Comparison of ENCODE assay signal across 22 mouse cellular contexts in genomic region chr11:8789186-8789585, GRCm38 (mm10).
DNase-seq lines count a peak whose midpoint lies in the region; ATAC-seq and TF ChIP-seq lines count a peak whose summit lies in the region.
"Had no signal": no experiment of that assay in that cellular context is flagged by ENCODE, and none has a peak within 500 bp of the region (broad histone marks: within the 10 kb centered on the region; RNA-seq: fewer than 3 reads in every experiment).

No protein-coding gene starts in this region.

- no peaks in the 10 kb centered on the region for H3K27me3 ChIP-seq in heart, embryonic 16.5 days (ENCODE audit: control insufficient read depth, insufficient read depth, low read length)
- no peaks in the 10 kb centered on the region for H3K27me3 ChIP-seq in midbrain, embryonic 11.5 days (ENCODE audit: control insufficient read depth, insufficient read depth, low read length)
- H3K27me3 ChIP-seq in midbrain, embryonic 16.5 days (ENCODE audit: control insufficient read depth, insufficient read depth, low read depth, low read length): no peaks in the 10 kb centered on the region
- no peaks in the 10 kb centered on the region for H3K27me3 ChIP-seq in limb, embryonic 12.5 days
- H3K27me3 ChIP-seq in stomach, postnatal 0 days (ENCODE audit: control insufficient read depth, insufficient read depth, low read length): no peaks in the 10 kb centered on the region
- H3K27me3 ChIP-seq: hindbrain, embryonic 15.5 days; midbrain, embryonic 12.5 days; neural tube, embryonic 12.5 days had no signal

- H3K9ac ChIP-seq in heart, embryonic 16.5 days (ENCODE audit: low read length): no peak overlapping the region
- H3K9ac ChIP-seq in midbrain, embryonic 11.5 days (ENCODE audit: low read length): no peak overlapping the region
- H3K9ac ChIP-seq in midbrain, embryonic 16.5 days (ENCODE audit: low read depth, low read length): no peak overlapping the region
- no peak overlapping the region for H3K9ac ChIP-seq in limb, embryonic 12.5 days (replicated peaks)
- no peak overlapping the region for H3K9ac ChIP-seq in stomach, postnatal 0 days (ENCODE audit: low read length)
- H3K9ac ChIP-seq: forebrain, postnatal 0 days; hindbrain, embryonic 15.5 days; liver, embryonic 14.5 days; midbrain, embryonic 12.5 days; neural tube, embryonic 12.5 days had no signal

- no peak for TF ChIP-seq CTCF in stomach, postnatal 0 days (IDR thresholded peaks at IDR 0.05; ENCODE audit: low read depth)

- H3K36me3 ChIP-seq in heart, embryonic 16.5 days (ENCODE audit: control insufficient read depth, insufficient read depth): no peaks in the 10 kb centered on the region
- no peaks in the 10 kb centered on the region for H3K36me3 ChIP-seq in midbrain, embryonic 11.5 days (ENCODE audit: control insufficient read depth, insufficient read depth, low read length)
- H3K36me3 ChIP-seq in midbrain, embryonic 16.5 days (ENCODE audit: control insufficient read depth, insufficient read depth, low read length): no peaks in the 10 kb centered on the region
- no peaks in the 10 kb centered on the region for H3K36me3 ChIP-seq in limb, embryonic 12.5 days
- H3K36me3 ChIP-seq in stomach, postnatal 0 days (ENCODE audit: control insufficient read depth, insufficient read depth, low read length): no peaks in the 10 kb centered on the region
- H3K36me3 ChIP-seq: hindbrain, embryonic 15.5 days; midbrain, embryonic 12.5 days; neural tube, embryonic 12.5 days had no signal

- WGBS in heart, embryonic 16.5 days: 82% methylated on average over 5 of the region's 5 CpGs
- 71% methylated on average over 5 of the region's 5 CpGs for WGBS in midbrain, embryonic 11.5 days
- 78% methylated on average over 5 of the region's 5 CpGs for WGBS in midbrain, embryonic 16.5 days
- 83% methylated on average over 5 of the region's 5 CpGs for WGBS in limb, embryonic 12.5 days
- WGBS in stomach, postnatal 0 days: 58% methylated on average over 5 of the region's 5 CpGs

- no peak overlapping the region for H3K4me3 ChIP-seq in heart, embryonic 16.5 days (ENCODE audit: low read length)
- H3K4me3 ChIP-seq in midbrain, embryonic 11.5 days (ENCODE audit: low read depth, low read length): no peak overlapping the region
- no peak overlapping the region for H3K4me3 ChIP-seq in midbrain, embryonic 16.5 days (ENCODE audit: low read depth, low read length)
- H3K4me3 ChIP-seq in limb, embryonic 12.5 days (replicated peaks): no peak overlapping the region
- no peak overlapping the region for H3K4me3 ChIP-seq in stomach, postnatal 0 days (ENCODE audit: low read depth, low read length)
- H3K4me3 ChIP-seq: hindbrain, embryonic 15.5 days; layer of hippocampus, adult 2 months; left cerebral cortex, adult 2 months; midbrain, embryonic 12.5 days; neural tube, embryonic 12.5 days had no signal

- no peak overlapping the region for H3K4me2 ChIP-seq in heart, embryonic 16.5 days (ENCODE audit: low read depth, low read length)
- H3K4me2 ChIP-seq in midbrain, embryonic 11.5 days: no peak overlapping the region
- H3K4me2 ChIP-seq in midbrain, embryonic 16.5 days (ENCODE audit: low read length): no peak overlapping the region
- no peak overlapping the region for H3K4me2 ChIP-seq in limb, embryonic 12.5 days
- no peak overlapping the region for H3K4me2 ChIP-seq in stomach, postnatal 0 days (replicated peaks; ENCODE audit: low read depth)
- H3K4me2 ChIP-seq: hindbrain, embryonic 15.5 days; midbrain, embryonic 12.5 days; neural tube, embryonic 12.5 days had no signal

- H3K9me3 ChIP-seq in heart, embryonic 16.5 days (replicated peaks; ENCODE audit: control insufficient read depth, low read length): no peaks in the 10 kb centered on the region
- H3K9me3 ChIP-seq in midbrain, embryonic 11.5 days (ENCODE audit: control insufficient read depth, low read length): no peaks in the 10 kb centered on the region
- H3K9me3 ChIP-seq in midbrain, embryonic 16.5 days (replicated peaks; ENCODE audit: control insufficient read depth, low read length, poor library complexity, severe bottlenecking): no peaks in the 10 kb centered on the region
- H3K9me3 ChIP-seq in limb, embryonic 12.5 days: no peaks in the 10 kb centered on the region
- H3K9me3 ChIP-seq in stomach, postnatal 0 days (ENCODE audit: control insufficient read depth, low read length): no peaks in the 10 kb centered on the region
- H3K9me3 ChIP-seq: hindbrain, embryonic 15.5 days; midbrain, embryonic 12.5 days; neural tube, embryonic 12.5 days had no signal

- TF ChIP-seq EP300 in stomach, postnatal 0 days (optimal IDR thresholded peaks at IDR 0.05): no peak

- no peak for DNase-seq in heart, adult 9 months (ENCODE audit: low spot score in 2 of 2)
- peak; percentile 12 for DNase-seq in midbrain, embryonic 11.5 days (ENCODE audit: low spot score, missing footprints)
- no peak for DNase-seq in stomach, postnatal 0 days (ENCODE audit: low spot score)
- no peak for DNase-seq in layer of hippocampus, postnatal 36 days
- DNase-seq in left cerebral cortex, adult 11 months (ENCODE audit: low spot score): no peak
- DNase-seq: cerebellum, adult 2 months; forebrain, postnatal 0 days; heart, postnatal 10 days; kidney, adult 18-20 months; kidney, postnatal 10 days; left cerebral cortex, postnatal 4 days; right cerebral cortex, postnatal 4 days had no signal

- peaks cover 6% of the 10 kb centered on the region; the same call in 1 of the 2 replicates for H3K4me1 ChIP-seq in heart, embryonic 16.5 days (ENCODE audit: control insufficient read depth, insufficient read depth, low read length)
- H3K4me1 ChIP-seq in midbrain, embryonic 11.5 days (ENCODE audit: control insufficient read depth, insufficient read depth, low read length): no peaks in the 10 kb centered on the region
- no peaks in the 10 kb centered on the region for H3K4me1 ChIP-seq in midbrain, embryonic 16.5 days (ENCODE audit: control insufficient read depth, insufficient read depth, low read length)
- peaks cover 45% of the 10 kb centered on the region for H3K4me1 ChIP-seq in limb, embryonic 12.5 days (replicated peaks)
- H3K4me1 ChIP-seq in stomach, postnatal 0 days (replicated peaks; ENCODE audit: control insufficient read depth, insufficient read depth): 0 out of 2 replicates have a peak, but pooled peaks cover 3% of the 10 kb centered on the region
- H3K4me1 ChIP-seq: hindbrain, embryonic 15.5 days; midbrain, embryonic 12.5 days; neural tube, embryonic 12.5 days had no signal

- H3K27ac ChIP-seq in heart, embryonic 16.5 days (ENCODE audit: low read length): peak overlapping the region; percentile 43
- H3K27ac ChIP-seq in midbrain, embryonic 11.5 days (ENCODE audit: low read depth, low read length): no peak overlapping the region
- no peak overlapping the region for H3K27ac ChIP-seq in midbrain, embryonic 16.5 days (ENCODE audit: low read length)
- H3K27ac ChIP-seq in limb, embryonic 12.5 days: peak overlapping the region; percentile 50; the same call in 1 of the 2 replicates
- H3K27ac ChIP-seq in stomach, postnatal 0 days (replicated peaks): peak overlapping the region; percentile 41; the same call in 1 of the 2 replicates
- H3K27ac ChIP-seq: hindbrain, embryonic 15.5 days; layer of hippocampus, adult 2 months; left cerebral cortex, adult 2 months; liver, embryonic 14.5 days; macrophage; midbrain, embryonic 12.5 days; neural tube, embryonic 12.5 days had no signal

- no peak for ATAC-seq in heart, embryonic 16.5 days (replicated peaks; ENCODE audit: extremely low read depth, insufficient read depth, low FRiP score)
- no peak for ATAC-seq in midbrain, embryonic 11.5 days (ENCODE audit: low FRiP score)
- no peak for ATAC-seq in midbrain, embryonic 16.5 days
- ATAC-seq in limb, embryonic 12.5 days (ENCODE audit: insufficient number of reproducible peaks, insufficient read depth, low FRiP score, low TSS enrichment, low read depth): no peak
- ATAC-seq in stomach, postnatal 0 days (ENCODE audit: low FRiP score, low TSS enrichment): no peak
- ATAC-seq: forebrain, postnatal 0 days had no signal

Comparison
In these comparisons a context has a peak if more than half of its experiments do, and no peak if none do; other contexts are left out.
1. H3K27ac ChIP-seq: peak in heart, embryonic 16.5 days (single experiment), limb, embryonic 12.5 days (single experiment) and stomach, postnatal 0 days (single experiment); none in midbrain, embryonic 11.5 days (single experiment) and midbrain, embryonic 16.5 days (single experiment).